Mouse (Mus musculus): ENCODE data around the gene Kantr.

Kantr gene

GRCm38 (mm10) chrX:152279384-152279783 lies 47.9 kb downstream of the Kantr start:
- no peak for DNase-seq (ENCODE audit: low spot score)

- no peak for DNase-seq (ENCODE audit: low spot score)
Observed at GRCm38 (mm10) chrX:152271189-152271588, 56.1 kb downstream of the Kantr start.
